Mouse (Mus musculus) gastrocnemius, postnatal 4 days (tissue): ENCODE results near the gene Evl. TPM values are rescaled to one million over a fixed set of nuclear protein-coding genes. Genes with fewer than 3 reads are reported as not detected.
A peak's percentile ranks its signal among the peaks of the same experiment; 100 is the strongest.

Experiments
- microRNA-seq: library from miRNA; unstranded; fragments of <30 nt; microRNA quantifications from one replicate; pipeline ENCODE4 v1.2.0, GENCODE M21; 2021
- total RNA-seq, 2 experiments: library from RNA; stranded (reverse); gene quantifications; 2 replicates each; pipeline ENCODE4 v1.2.3; 2021

The Evl gene
- total RNA-seq, 2 experiments from 2014 or later: 77.1 to 80.7 TPM

Small RNAs within 50 kb of the gene (microRNA-seq; reads per million reads assigned to microRNA genes)
- gene Gm23872 (not detected), gene Mir342 (1,652 reads per million, percentile 81 among the genes with 10 or more reads in this experiment)

Other genes starting within 250 kb of the Evl start
- gene Hhipl1, start 248.4 kb upstream of the Evl start, total RNA-seq: 1 to 10 TPM in 1 of 2 experiments, under 1 TPM in 1; 0.74 to 1.0 TPM
- gene Cyp46a1, start 220.3 kb upstream of the Evl start, total RNA-seq: 1 to 10 TPM; 1.9 to 2.4 TPM
- 100 to 1,000 TPM; 103 to 112 TPM for gene Eml1, start 183.8 kb upstream of the Evl start, total RNA-seq
- not detected for gene Degs2, start 147.6 kb downstream of the Evl start, total RNA-seq
- 10 to 100 TPM; 36.7 to 43.8 TPM for gene Yy1, start 238.3 kb downstream of the Evl start, total RNA-seq